Mouse (Mus musculus) left cerebral cortex, adult 2 months (tissue): ENCODE results near the gene Slc1a4. TPM values are rescaled to one million over a fixed set of nuclear protein-coding genes. Genes with fewer than 3 reads are reported as not detected.

ENCODE experiments used
- DNase-seq, 2 experiments: peaks; one replicate each; pipeline ENCODE4 v3.0.0; 2021 to 2022; ENCODE audit warnings: low spot score in 2 of 2, mixed read lengths in 1 of 2; ENCODE audit errors: extremely low spot score in 1 of 2
- H3K27ac ChIP-seq: fragments of 200-600 bp; 2 replicates; pipeline ENCODE4 v1.8.1; 2022
- H3K4me3 ChIP-seq: fragments of 200-600 bp; 2 replicates; pipeline ENCODE4 v1.8.1; 2022
- CTCF ChIP-seq: fragments of 200-600 bp; IDR thresholded peaks from 2 replicates; pipeline ENCODE4 v1.8.1; 2022; ENCODE audit warnings: antibody characterized with exemption, mild to moderate bottlenecking, moderate library complexity
- intact Hi-C: fragments of 180-260 bp; cut with DNase I; formaldehyde crosslinking; loops from one replicate; pipeline ENCODE4 v1.15.1; 2025
- total RNA-seq, 2 experiments: library from RNA; stranded (reverse); gene quantifications; 2 replicates each; pipeline ENCODE4 v1.2.3; 2021

The Slc1a4 gene
- total RNA-seq, 2 experiments from 2014 or later = 39.3 to 40.5 TPM

DNA sequence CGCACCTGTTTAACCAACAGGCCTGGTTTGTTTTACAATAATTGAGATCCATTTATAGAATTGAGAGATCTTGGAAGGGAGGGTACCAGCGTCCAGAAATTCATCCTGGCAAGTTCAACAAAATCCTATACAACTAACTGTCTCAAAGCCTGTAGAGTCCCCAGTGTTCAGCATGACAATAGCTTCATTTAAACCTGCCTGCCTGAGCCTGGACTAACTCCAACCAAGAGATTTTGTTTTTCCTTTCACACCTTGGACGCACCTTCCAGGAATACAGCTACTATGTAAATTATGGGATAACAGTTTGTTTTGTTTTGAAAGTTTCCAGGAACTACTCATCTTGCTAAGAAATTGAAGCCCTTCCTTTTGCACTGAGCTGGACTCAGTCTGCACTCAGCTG, 11.9 kb downstream of the Slc1a4 start:
- no peak for DNase-seq
- H3K27ac ChIP-seq = no peak overlapping the region
- no peak overlapping the region for H3K4me3 ChIP-seq
- no peak for TF ChIP-seq CTCF
- intact Hi-C loops = no loop called here

DNA sequence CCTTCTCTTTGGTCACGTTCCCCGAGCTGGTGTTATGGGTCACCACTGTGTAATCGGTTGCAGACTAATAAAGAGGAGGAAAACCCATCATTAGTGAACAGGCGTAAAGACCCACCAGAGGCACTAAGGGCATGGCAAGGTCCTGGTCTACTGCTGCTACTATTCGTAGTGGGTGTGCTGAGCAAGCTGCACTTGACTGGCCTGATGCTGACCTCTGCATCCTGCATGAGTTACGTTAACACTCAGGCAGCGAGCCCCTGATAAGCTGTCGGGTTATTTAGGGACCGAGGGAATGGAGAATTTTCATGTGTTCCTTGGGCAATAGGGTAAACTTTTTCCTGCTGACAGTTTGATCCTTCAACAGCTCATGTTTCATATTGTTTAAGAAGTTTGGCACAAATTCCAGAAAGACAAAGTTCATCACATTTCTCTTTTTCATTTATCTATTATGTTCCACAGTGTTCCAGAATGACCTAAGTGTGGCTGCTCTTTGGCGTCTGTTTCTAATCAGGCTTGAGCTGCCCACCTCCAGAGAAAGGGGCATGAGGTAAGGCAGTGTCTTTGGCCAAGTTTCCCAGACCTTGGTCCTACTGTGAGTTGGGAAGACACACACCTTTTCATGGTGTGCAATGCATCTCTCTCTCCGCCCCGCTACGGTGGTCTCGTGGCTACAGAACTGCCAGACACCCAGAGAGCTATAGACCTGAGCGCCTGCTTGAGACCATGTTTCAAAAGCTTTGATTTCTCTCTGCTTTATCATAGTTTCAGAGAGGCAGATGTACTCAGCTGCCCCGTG, 13.7 kb downstream of the Slc1a4 start:
- no peak overlapping the region for H3K4me3 ChIP-seq
- intact Hi-C loops = no loop called here
- H3K27ac ChIP-seq = no peak overlapping the region
- no peak for DNase-seq
- TF ChIP-seq CTCF = no peak

DNA sequence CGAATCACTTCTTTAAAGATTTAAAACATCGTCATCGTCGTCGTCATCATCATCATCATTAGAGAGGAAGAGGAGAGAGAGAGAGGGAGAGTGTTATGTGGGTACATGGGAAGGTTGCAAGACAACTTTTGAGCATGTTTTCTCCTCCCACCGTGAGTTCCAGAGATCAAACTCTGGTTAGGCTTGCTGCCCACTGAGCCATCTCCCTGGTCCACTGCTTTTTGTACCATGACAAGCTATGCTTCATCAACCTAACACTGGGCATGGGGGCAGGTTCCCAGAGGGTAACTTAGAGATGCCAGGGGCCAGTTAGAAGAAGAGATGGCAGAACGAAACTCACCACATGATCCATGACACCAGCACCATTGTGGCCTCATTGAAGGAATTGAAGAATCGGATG, 18.9 kb downstream of the Slc1a4 start:
- no peak for TF ChIP-seq CTCF
- no peak for DNase-seq
- intact Hi-C loops = no loop called here
- Histone ChIP-seq H3K4me3 (no peak overlapping the region), H3K27ac (no peak overlapping the region)

DNA sequence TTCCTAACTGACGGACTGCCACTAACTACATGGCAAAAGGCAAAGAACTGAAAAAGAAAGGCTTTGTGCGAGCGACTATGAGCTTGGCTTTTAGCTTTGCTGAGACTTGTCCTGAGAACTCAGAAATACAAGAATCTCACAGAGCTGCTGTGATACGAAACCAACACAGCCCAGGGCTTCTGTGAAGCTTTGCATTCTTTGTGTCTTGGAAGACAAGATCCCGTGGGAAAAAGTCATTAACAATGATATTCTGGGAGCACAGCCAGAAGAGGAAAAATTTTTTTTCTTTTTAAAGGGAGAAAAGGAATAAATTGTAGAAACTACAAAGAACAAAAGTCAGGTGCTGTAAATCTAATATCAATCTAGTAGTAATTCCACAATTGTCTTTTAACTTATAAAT, 23.5 kb downstream of the Slc1a4 start:
- no peak for DNase-seq
- H3K27ac ChIP-seq = no peak overlapping the region
- intact Hi-C loops = no loop called here
- H3K4me3 ChIP-seq = no peak overlapping the region
- no peak for TF ChIP-seq CTCF

DNA sequence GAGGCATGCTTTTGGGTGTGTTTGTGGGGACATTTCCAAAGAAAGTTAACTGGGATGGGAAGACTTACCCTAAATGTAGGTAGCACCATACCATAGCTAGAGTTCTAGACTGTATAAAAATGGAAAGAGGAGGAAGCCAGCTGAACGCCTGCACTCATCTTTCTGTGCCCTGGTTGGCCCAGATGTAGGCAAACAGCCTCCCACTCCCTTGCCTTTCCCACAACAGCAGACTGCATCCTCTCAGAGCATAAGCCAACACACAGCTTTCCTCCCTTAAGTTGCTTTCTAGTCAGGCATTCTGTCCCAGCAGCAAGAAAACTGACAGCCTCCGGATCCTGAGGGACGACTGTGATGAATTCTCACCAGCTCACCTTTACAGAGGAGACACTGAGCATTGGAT, 25.1 kb downstream of the Slc1a4 start:
- no peak for TF ChIP-seq CTCF
- H3K27ac ChIP-seq = peak overlapping the region; percentile 37; the same call in 1 of the 2 replicates
- intact Hi-C loops = loop anchor here (1.0 kb wide), 1 partner anchor 25 kb away; the partner anchor contains the start of gene Slc1a4
- H3K4me3 ChIP-seq = no peak overlapping the region
- DNase-seq = peak in 1 of 2 experiments; percentile 29

DNA sequence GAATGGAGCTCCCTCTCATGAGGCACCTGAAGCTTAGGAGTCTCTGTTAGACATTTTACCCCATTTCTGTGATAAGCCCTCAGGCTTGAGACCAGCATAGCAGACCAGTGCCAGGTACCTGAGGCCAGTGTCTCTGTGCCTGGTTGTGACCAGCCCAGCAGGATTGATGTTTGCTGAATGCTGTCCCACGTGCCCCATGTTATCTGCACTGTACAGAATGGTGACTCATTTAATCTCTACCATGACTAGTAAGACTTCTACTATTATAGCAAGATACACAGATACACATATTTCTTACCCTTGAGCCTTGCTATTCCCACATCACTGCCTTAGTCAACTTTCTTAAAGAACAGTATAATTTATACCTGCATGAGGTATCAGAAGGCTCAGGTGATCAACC, 26.9 kb downstream of the Slc1a4 start:
- no peak for DNase-seq
- intact Hi-C loops = loop anchor here (2.0 kb wide), 1 partner anchor 95 kb away; no protein-coding TSS in a partner anchor
- H3K27ac ChIP-seq = no peak overlapping the region
- H3K4me3 ChIP-seq = no peak overlapping the region
- no peak for TF ChIP-seq CTCF

DNA sequence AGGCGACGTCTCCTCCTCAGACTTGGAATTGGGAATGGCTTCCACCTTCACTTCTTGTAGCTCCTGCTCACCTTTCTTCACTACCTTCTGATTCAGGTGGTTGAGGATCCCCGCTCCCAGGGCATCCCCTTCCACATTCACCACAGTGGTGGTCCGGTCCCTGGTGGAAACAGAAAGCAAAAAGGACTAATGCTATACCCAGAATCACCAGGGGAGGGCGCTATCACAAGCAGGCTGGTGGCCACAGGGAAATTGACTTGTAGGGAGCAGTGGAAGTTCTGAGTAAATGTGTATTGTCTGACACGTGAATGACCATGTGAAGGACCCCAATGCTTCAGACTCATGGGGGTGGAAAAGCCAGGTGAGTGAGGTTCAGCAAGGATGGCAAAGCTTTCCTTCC, 28.2 kb downstream of the Slc1a4 start:
- no peak overlapping the region for H3K4me3 ChIP-seq
- peak; percentile 79 for TF ChIP-seq CTCF
- intact Hi-C loops = loop anchor here (2.0 kb wide), 1 partner anchor 96 kb away; no protein-coding TSS in a partner anchor
- peak; percentile 31 to 48 for DNase-seq
- no peak overlapping the region for H3K27ac ChIP-seq

DNA sequence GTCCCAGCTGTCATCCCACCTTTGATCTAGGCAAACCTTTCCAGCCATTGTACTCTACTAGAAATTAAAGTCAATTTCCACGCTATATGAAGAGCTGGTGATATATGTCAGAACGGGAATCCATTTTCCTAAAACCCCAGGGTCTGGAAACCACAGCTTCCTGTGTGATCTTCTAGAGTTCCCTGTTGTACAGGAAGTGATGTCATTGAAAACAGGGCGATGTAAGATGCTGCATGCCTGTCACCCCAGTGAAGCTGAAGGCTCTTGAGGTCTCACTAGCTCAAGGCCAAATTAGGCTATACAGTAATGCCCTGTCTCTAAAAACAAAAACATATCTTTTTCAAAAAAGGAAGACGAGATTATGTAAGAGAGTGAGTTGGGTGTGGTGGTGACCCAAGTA, 31.2 kb downstream of the Slc1a4 start:
- H3K27ac ChIP-seq = no peak overlapping the region
- no peak overlapping the region for H3K4me3 ChIP-seq
- TF ChIP-seq CTCF = no peak
- intact Hi-C loops = no loop called here
- DNase-seq = no peak

DNA sequence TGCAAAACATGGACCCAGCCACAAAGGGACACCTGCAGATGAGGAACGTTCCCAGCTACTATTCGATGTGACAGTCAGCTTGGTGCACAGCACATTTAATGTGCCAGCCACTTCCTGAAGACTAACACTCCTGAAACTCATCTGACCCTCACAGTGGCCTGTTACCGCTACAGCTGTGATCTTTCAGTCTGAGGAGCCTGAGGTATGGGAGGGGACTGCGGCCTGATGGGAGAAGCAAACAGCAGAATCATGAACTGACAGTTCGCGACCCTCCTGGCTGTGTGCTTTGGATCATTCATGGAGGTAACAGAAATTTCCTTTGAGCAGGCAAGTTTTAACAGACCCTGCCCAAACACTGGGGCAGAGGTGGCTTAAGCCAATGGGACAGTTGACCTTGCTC, 31.7 kb downstream of the Slc1a4 start:
- H3K4me3 ChIP-seq = no peak overlapping the region
- DNase-seq = no peak
- intact Hi-C loops = no loop called here
- H3K27ac ChIP-seq = no peak overlapping the region
- TF ChIP-seq CTCF = no peak

DNA sequence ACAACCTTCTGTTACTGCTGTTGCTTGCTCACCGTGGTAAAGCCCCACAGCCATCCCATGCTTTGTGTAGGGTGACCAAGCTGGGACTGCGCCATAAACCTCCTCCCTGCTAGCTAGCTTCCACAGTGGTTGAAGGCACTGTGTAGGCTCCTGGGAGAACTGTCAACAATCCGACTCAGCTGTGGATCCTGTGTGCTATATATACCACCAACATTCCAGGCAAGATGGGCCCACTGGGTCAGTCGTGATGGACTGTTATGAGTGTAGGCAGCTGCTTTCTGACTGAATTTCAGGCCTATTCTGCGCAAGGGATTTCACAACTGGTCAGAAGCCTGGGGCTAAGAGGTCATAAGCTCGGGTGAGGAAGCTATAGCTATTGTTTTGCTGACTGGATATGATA, 32.6 kb downstream of the Slc1a4 start:
- no peak overlapping the region for H3K27ac ChIP-seq
- no peak overlapping the region for H3K4me3 ChIP-seq
- DNase-seq = no peak
- TF ChIP-seq CTCF = no peak
- intact Hi-C loops = no loop called here

DNA sequence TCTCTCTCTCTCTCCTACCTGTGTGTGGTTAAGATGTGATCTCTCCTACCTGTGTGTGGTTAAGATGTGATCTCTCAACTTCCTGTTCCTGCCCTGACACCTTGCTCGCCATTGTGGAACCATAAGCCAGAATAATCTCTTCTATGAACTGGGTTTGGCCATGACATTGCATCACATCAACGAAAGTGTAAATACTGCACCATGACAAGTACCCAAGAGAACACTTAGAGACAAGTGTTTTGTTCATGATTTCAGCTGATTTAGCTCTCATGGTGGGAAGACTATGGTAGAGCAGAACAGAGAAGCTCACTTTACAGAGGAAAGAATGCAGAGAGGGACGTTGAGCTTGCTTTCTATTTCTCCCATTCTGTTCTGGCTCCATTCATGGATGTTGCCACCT, 48.0 kb downstream of the Slc1a4 start:
- no peak overlapping the region for H3K27ac ChIP-seq
- no peak for TF ChIP-seq CTCF
- DNase-seq = no peak
- H3K4me3 ChIP-seq = no peak overlapping the region
- intact Hi-C loops = no loop called here

DNA sequence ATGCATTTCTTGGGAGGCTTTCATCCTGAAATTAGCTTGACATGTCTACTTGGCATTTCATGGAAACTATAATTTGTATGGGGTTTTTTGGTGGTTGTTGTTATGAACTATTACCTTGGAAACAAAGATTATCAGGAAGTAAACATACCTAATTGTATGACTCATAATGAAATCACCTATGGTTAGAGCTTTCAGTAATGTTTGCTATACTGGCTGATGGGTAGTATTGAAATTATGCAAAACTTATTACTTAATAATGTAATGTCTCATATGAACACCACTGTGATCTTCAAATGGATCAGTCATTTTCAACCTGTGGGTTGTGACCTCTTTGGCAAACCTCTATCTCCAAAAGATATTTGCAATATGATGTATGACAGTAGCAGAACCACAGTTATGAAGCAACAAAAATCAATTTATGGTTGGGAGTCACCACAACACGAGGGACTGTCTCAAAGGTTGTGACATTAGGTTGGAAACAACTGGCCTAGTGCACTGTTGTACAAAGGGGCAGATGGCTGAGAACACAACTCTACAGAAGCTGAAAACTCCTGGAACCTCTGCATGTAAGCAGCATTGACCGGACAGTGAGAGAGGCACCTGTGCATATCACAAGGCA, 49.8 kb downstream of the Slc1a4 start:
- TF ChIP-seq CTCF = no peak
- Histone ChIP-seq H3K4me3 (no peak overlapping the region), H3K27ac (no peak overlapping the region)
- intact Hi-C loops = no loop called here
- DNase-seq = no peak

DNA sequence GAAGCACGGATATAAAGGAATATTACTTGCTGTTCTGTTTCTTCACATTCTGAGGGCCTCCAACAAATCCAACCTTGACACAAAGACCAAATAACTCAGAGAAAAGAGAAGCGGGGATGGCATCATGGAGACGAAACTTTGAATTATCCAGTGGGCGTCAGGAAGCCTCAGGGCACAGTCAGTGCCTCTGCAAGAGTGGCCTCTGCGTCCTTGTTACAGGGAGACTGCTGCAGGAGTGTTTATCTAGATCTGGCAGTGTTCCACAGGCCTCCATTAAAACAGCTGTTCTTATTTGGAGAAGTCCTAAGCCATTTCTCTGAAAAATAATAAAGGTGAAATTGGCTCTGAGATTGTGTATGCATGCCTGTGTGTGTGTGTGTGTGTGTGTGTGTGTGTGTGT, 51.5 kb downstream of the Slc1a4 start:
- TF ChIP-seq CTCF = no peak
- DNase-seq = no peak
- no peak overlapping the region for H3K4me3 ChIP-seq
- H3K27ac ChIP-seq = no peak overlapping the region
- intact Hi-C loops = no loop called here
